Mouse (Mus musculus): ENCODE data around the gene Zrsr1. TPM values are rescaled to one million over a fixed set of nuclear protein-coding genes. Genes with fewer than 3 reads are reported as not detected.

Zrsr1 gene
- total RNA-seq, 4 experiments from 2014 or later = 57.8 to 76.0 (median 69.8) TPM

DNA sequence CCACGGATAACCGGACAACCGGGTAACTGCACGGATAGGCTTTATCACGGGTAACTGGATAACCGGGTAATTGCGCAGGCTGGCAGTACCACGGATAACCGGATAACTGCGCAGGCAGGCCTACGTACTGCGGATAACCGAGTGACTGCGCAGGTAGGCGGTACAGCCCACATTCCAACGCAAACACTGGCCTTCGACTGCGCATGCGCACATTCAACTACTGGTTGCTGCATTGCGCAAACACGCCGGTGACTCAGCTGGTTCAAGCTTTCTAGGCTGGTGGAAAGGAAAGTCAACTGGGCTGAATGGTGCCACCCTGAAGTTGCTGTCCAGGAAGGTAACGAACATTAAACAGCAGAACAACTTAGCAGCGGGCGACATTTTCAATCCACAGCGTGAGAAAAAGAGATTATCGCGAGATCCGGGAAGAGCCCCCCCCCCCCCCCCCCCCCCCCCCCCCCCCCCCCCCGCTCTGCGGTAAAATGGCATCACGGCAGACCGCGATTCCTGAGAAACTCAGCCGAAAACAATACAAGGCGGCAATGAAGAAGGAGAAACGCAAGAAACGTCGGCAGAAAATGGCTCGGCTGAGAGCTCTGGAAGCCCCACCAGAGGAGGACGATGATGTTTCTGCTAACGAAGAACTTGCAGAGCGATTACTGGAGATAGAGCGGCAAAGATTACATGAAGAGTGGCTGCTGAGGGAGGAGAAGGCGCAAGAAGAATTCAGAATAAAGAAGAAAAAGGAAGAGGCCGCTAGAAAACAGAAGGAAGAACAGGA, 1.1 kb downstream of the Zrsr1 start:
- DNase-seq (ENCODE audit: low spot score in 2 of 2) = peak; percentile 79 to 89

DNA sequence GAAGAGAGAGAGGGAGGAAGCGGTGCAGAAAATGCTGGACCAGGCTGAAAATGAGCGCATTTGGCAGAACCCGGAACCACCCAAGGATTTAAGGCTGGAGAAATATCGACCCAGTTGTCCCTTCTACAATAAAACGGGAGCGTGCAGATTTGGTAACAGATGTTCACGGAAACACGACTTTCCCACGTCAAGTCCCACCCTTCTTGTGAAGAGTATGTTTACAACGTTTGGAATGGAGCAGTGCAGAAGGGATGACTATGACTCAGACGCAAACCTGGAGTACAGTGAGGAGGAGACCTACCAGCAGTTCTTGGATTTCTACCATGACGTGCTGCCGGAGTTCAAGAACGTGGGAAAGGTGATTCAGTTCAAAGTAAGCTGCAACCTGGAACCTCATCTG, 1.8 kb downstream of the Zrsr1 start:
- peak in 1 of 2 experiments; percentile 31 for DNase-seq (ENCODE audit: low spot score in 2 of 2)

GRCm38 (mm10) chr11:22978215-22978614, 6.4 kb downstream of the Zrsr1 start:
- DNase-seq (ENCODE audit: low spot score in 2 of 2) = no peak

GRCm38 (mm10) chr11:22978711-22979110, 6.9 kb downstream of the Zrsr1 start:
- no peak for DNase-seq (ENCODE audit: low spot score in 2 of 2)

- DNase-seq (ENCODE audit: low spot score in 2 of 2) = no peak
These were observed 7.4 kb downstream of the Zrsr1 start for GRCm38 (mm10) chr11:22979221-22979620.

DNA sequence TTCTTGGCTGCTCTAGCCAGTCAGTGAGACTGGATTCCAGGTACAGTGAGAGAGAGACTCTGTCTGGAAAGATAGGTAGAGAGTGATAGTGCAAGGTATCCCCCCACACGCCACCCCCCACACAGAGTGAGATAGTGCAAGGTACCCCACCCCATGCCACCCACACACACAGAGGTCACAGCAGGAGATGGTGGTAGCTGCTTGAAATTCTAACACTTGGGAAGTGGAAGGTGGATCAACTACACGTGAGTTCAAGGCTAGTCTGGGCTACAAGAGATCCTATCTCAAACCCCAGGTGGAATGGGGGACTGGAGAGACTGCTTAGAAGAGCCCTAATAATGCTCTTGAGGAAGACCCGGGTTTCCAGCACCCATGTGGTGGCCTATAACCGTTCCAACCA, 9.2 kb downstream of the Zrsr1 start:
- no peak for DNase-seq (ENCODE audit: low spot score in 2 of 2)

DNA sequence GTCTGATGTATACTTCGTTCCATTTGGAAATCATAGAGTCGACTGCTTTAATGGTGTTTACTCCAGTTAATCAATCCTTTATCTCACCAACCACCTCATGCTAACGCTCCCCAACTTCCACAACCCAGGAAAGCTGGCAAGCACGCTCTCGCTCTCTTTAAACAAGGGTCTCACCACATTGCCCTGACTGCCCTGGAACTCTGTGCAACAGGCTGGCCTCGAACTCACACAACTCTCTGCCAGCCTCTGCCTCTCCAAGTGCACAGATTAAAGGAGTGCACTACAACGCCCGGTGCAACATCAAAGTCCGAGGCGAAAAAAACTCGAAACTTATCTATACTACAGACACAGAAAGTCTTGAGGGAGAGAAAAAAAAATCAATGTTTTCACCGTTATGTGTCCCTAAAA, 9.7 kb downstream of the Zrsr1 start:
- DNase-seq (ENCODE audit: low spot score in 2 of 2) = peak in 1 of 2 experiments; percentile 17

DNA sequence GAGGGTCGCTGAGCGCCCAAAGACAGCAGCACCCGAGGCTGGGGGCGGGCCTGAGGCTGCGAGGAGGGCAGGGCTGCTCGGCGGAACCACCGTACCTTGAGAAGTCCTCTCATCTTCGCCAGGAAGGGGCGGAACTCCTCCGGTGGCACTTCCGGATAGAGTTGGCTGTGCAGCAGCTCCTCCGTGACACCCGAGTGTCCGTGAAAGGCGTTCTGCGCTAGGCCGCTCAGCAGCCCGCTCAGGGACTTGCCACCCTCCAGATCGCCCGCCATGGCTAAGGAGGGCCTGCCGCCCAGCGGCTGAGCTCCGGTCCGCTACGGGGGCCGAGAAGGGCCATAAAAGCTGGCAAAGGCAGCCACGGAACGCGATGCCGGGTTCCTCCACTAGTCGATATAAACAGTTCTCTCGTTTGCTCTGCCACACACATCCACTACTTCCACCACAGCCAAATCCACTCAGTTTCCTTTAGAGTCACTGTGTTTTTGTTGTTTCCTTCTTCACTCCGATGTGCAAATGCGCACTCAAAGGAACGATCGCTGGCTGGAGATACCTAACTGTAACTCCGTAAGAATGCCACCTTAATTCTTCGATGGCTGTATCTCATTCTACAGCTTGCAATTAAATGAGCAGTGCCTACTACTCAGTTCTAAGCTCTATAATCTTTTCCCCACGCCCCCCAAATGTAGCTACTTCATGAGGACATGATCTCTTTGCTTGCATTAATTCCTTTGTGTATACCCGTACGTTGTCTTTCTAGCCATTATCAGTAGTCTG, 10.4 kb downstream of the Zrsr1 start, which contains the start of the genes Gm28048 and Commd1:
Gene Gm28048, minus strand, starts transcription at position 107 of the 774 bp plus-strand sequence.
Gene Commd1, minus strand, starts transcription at position 399 of the 774 bp plus-strand sequence.
- peak; percentile 90 to 97 for DNase-seq (ENCODE audit: low spot score in 2 of 2)

GRCm38 (mm10) chr11:22982846-22983245, 11.0 kb downstream of the Zrsr1 start:
- DNase-seq (ENCODE audit: low spot score in 2 of 2) = no peak

DNA sequence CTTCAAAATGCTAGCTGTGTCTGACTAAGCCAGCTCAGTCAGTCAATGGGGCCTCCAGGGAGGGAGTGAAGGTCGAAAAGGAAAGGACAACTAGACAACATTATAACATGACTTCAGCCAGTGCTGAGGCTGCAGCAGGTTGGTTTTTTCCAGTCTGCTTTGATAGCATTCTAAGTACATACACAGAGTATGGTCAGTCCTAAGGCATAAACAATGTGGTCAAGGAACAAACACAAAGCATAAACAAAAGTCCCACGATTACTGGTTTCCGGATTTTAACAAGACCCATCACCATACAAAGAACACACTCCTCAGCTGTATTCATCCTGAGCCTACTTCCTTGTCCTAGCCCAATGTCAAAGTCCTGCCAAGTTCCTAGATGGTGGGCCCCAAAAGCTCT, 13.7 kb downstream of the Zrsr1 start:
- DNase-seq (ENCODE audit: low spot score in 2 of 2) = no peak

DNA sequence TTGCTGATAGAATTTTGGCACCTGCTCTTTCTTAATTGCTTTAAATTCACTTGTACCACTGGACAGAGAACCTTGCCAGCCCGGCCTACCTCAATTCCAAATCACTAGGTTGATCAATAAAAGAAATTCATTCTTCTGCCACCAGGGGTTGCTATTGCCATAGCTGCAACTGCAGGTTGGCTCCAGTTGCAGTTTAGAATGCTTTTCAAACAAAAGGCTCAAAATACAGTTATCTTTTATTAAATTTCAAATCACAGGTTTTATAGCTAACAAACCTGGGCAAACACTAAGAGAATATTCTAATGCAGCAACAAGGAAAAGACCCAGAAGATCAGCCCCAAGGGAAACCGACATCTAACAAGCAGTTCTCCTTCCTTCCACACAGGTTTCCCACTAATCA, 15.6 kb downstream of the Zrsr1 start:
- DNase-seq (ENCODE audit: low spot score in 2 of 2) = peak in 1 of 2 experiments; percentile 26

GRCm38 (mm10) chr11:22989786-22990185, 18.0 kb downstream of the Zrsr1 start:
- DNase-seq (ENCODE audit: low spot score in 2 of 2) = no peak

GRCm38 (mm10) chr11:22990393-22991126, 18.8 kb downstream of the Zrsr1 start, which contains the start of gene Cct4:
Gene Cct4, plus strand, starts transcription at chr11:22990519.
- peak; percentile 88 to 91 for DNase-seq (ENCODE audit: low spot score in 2 of 2)

DNA sequence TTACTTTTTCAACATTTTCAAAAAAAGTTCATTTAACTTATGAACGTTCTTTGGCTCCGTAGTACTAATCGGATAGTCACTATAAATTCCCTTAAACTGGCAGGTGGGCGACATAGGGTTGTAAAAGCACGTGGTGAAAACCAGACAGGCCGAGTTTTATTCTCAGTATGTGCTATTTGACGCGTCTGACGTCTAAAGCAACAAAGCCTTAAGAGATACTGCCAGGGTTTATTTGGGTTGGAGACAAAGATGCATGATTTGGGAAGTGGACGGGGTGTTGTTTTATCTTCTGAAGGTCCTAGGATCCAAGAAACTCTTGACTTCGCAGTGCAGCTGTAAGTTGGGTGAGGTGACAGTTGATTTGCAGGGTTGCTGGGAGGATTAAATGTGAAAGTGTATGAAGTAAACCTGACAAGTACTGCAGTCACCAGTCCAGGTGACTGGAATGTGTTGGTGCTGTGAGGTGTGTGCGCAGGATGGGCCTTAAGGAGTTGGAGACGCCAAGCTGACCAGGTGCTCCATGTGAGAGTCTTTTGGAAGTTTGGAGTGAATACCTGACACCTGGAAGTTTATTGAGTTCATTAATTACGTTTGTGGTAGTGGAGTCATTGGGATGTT, 19.5 kb downstream of the Zrsr1 start:
- no peak for DNase-seq (ENCODE audit: low spot score in 2 of 2)

DNA sequence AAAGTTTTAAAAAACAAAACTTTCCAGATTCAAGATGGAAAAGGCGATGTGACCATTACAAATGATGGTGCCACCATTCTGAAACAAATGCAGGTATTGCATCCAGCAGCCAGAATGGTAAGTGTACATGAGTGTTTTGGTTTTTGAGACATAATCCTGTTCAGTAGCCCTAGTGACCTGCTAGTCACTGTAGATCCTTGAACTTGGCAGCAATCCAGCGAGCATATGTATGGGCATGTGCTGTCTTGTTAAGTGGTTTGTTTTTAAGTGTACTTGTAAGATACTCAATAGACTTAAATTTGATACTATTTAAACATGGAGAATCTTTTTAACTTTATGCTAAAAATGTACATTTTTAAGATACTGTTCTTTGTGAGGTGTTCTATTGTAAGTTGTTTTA, 22.5 kb downstream of the Zrsr1 start:
- no peak for DNase-seq (ENCODE audit: low spot score in 2 of 2)

DNA sequence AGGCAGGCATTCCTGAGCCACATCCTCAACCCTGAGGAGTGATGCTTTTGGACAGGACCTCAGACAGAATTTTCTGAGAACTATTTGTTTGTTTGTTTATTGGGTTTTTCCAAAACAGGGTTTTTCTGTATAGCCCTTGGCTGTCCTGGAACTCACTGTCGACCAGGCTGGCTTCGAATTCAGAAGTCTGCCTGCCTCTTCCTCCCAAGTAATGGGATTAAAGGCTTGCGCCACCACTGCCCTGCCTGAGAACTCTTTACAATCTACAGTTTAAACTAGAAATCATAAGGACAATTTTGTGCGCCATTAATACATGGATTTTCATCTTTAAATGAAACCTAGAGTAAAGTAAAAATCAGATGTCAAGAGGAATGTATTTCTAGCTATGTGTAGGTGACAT, 23.7 kb downstream of the Zrsr1 start:
- no peak for DNase-seq (ENCODE audit: low spot score in 2 of 2)

GRCm38 (mm10) chr11:22998308-22998707, 26.5 kb downstream of the Zrsr1 start:
- no peak for DNase-seq (ENCODE audit: low spot score in 2 of 2)

DNA sequence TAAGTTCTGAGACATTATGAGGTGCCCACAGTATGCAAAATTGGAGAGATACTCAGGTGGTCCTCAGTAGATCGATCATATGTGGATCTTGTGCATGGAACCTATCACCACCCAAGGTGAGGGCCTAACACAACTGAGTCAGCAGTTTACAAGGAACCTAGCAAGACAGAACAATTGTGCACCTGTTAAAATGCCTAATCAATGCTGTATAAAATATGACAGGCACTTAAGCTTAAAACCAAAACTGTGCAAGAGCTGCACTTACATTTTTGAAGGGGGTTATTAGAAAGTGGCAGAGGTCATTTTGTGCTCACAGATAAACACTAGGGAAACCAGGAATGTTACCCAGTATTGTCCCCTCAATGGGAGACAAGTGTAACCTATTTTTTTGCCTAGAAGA, 33.5 kb downstream of the Zrsr1 start:
- no peak for DNase-seq (ENCODE audit: low spot score in 2 of 2)

DNA sequence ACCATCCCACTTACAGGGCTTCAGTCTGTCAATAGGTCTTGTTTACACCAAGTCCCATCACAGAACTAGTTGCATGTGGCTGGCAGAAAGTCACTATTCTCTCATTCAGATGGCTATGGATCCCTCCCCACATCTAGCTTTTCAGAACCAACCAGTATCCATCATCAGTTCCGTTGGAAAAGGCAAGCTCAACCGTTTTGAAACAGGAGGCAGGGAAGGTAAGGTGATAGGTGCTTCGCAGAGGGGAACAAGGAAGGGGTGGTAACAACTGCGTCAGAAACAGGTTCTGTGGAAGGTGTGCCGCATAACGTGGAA, 35.3 kb downstream of the Zrsr1 start:
- no peak for DNase-seq (ENCODE audit: low spot score in 2 of 2)

DNA sequence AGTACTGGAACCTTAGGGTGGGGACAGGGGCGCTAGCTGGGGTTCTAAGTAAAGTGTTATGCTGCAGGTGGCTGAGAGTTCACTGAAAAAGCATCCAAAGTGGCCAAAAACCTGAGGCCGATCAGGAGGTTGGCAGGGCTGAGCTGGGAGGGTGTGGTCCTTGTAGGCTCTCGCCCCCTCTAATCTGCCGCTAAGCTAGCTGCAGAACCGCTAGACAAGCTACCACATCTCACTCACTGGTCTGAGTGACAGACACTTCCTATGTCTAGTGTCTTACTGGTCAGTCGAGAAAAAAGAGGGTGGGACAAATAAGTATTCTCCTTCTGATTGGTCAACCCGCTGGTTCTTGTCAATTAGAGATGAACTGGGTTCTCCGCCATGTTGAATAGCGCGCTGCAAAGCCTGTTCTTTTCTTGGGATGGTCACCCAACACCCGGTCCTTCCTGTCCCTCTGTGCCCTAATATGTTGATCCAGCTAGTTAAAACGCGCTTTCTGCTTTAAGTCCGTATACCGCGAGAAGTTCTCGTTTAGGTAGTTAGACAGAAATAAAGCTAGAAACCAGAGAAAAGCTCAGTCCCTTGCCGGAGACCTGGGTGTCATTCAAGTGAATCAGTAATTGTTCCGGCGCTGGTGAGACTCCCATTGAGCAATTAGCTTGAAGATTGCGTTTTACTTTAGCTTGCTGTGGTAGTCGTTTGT, 35.8 kb downstream of the Zrsr1 start, which contains the start of gene Fam161a:
Gene Fam161a, plus strand, starts transcription at position 51 of the 700 bp plus-strand sequence.
- DNase-seq (ENCODE audit: low spot score in 2 of 2) = peak; percentile 83 to 91

Data from layer of hippocampus, adult 8-10 months (tissue).